Mouse (Mus musculus) C2C12 (cell line): ENCODE measurements around the gene Nlk.

Experiments used
- CEBPB ChIP-seq: IDR thresholded peaks from one replicate; pipeline ENCODE4 v1.6.1; 2011; ENCODE audit warnings: low read depth, mild to moderate bottlenecking, control low read depth, moderate library complexity
- CTCF ChIP-seq: IDR thresholded peaks from one replicate; pipeline ENCODE4 v1.5.1; 2011; ENCODE audit not compliant: control insufficient read depth, insufficient read depth, insufficient read length
- MAX ChIP-seq: IDR thresholded peaks from one replicate; pipeline ENCODE4 v1.6.1; 2011; ENCODE audit warnings: mild to moderate bottlenecking, control low read depth
- MYOD1 ChIP-seq: IDR thresholded peaks from one replicate; pipeline ENCODE4 v1.6.1; 2011; ENCODE audit warnings: low read depth; ENCODE audit not compliant: control insufficient read depth, insufficient read length
- MYOG ChIP-seq: IDR thresholded peaks from one replicate; pipeline ENCODE4 v1.6.1; 2011; ENCODE audit not compliant: control insufficient read depth, insufficient read length; ENCODE audit errors: extremely low read depth
- USF1 ChIP-seq: IDR thresholded peaks from one replicate; pipeline ENCODE4 v1.6.1; 2011; ENCODE audit warnings: low read depth, mild to moderate bottlenecking, control low read depth, moderate library complexity

DNA sequence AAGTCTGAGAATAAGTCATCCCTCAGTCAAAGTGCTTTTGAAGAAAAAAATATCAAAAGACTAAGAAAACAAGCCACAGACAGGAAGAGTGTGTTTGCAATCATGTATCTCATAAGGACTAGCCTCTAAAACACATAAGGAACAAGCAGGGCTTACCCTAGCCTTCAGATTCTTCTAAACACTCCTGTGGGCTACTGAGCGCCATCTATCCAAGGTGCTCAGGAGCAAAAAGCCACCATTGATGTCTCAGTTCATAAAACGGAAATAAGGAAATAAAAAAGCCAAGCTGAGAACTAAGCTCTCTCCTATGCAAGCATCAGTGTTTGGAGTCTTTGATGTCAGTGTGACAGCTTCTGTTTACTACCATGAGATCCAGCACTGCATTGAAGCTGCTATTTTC lies 18.4 kb downstream of the Nlk start:
- TF ChIP-seq CTCF (no peak), MYOG (no peak), MYOD1 (no peak), MAX (no peak), USF1 (no peak), CEBPB (no peak)
